Mouse (Mus musculus) intestine, embryonic 15.5 days (tissue): ENCODE data around the gene Tmem117. TPM values are rescaled to one million over a fixed set of nuclear protein-coding genes. Genes with fewer than 3 reads are reported as not detected.

Experiments
- ATAC-seq: fragments of 200-750 bp; cut with Nextera tagmentation; 2 replicates; pipeline ENCODE4 v1.8.0; 2017; ENCODE audit warnings: moderate TSS enrichment, moderate library complexity
- H3K27ac ChIP-seq: fragments of 300-500 bp; sonication (generic); 2 replicates; pipeline ENCODE4 v1.5.1; 2015; ENCODE audit warnings: mild to moderate bottlenecking, inconsistent platforms
- H3K27me3 ChIP-seq: fragments of 300-500 bp; sonication (generic); replicated peaks from 2 replicates; pipeline ENCODE4 v1.6.1; 2015; ENCODE audit warnings: inconsistent platforms
- H3K36me3 ChIP-seq: fragments of 300-500 bp; sonication (generic); 2 replicates; pipeline ENCODE4 v1.6.1; 2015; ENCODE audit warnings: inconsistent platforms
- H3K4me1 ChIP-seq: fragments of 300-500 bp; sonication (generic); replicated peaks from 2 replicates; pipeline ENCODE4 v1.6.1; 2015; ENCODE audit warnings: inconsistent platforms
- H3K4me2 ChIP-seq: fragments of 300-500 bp; sonication (generic); replicated peaks from 2 replicates; pipeline ENCODE4 v1.6.1; 2015; ENCODE audit warnings: mild to moderate bottlenecking, inconsistent platforms
- H3K4me3 ChIP-seq: fragments of 300-500 bp; sonication (generic); replicated peaks from 2 replicates; pipeline ENCODE4 v1.5.1; 2015; ENCODE audit warnings: inconsistent platforms
- H3K9ac ChIP-seq: fragments of 300-500 bp; sonication (generic); 2 replicates; pipeline ENCODE4 v1.6.1; 2015; ENCODE audit warnings: inconsistent platforms
- H3K9me3 ChIP-seq: fragments of 300-500 bp; sonication (generic); 2 replicates; pipeline ENCODE4 v1.6.1; 2016; ENCODE audit warnings: inconsistent platforms
- WGBS: fragments of 180-500 bp; shearing (Covaris S2); methylation state at CpG from one replicate; pipeline ENCODE4 v1.1.7; 2015; 5-methylcytosine and 5-hydroxymethylcytosine counted together
- polyA plus RNA-seq: library from polyadenylated mRNA; unstranded; fragments of >200 nt; fragmentation: Nextera tagmentation; extraction: Ambion mirVana; gene quantifications from 2 replicates; pipeline ENCODE4 v1.2.1, GENCODE M21; 2015

Tmem117 gene
- 2.5 and 2.6 TPM in 2 replicates for polyA plus RNA-seq

- Histone ChIP-seq H3K9me3 (no peaks in the 10 kb centered on the region), H3K9ac (peak within 1 kb of the TSS; percentile 58), H3K27me3 (peaks cover 4% of the 10 kb centered on the region; the same call in 1 of the 2 replicates), H3K4me1 (no peaks in the 10 kb centered on the region; the same call in 1 of the 2 replicates), H3K4me2 (peak within 1 kb of the TSS; percentile 98), H3K4me3 (peak within 1 kb of the TSS; percentile 60), H3K27ac (no peak within 1 kb of the TSS), H3K36me3 (no peaks in the 10 kb centered on the region)
- ATAC-seq = peak; percentile 89
- under 1% methylated on average over 90 of the region's 96 CpGs for WGBS
Observed at GRCm38 (mm10) chr15:94628830-94629601, at the start of gene Tmem117. Gene Tmem117 (plus strand): TSS chr15:94629232.

DNA sequence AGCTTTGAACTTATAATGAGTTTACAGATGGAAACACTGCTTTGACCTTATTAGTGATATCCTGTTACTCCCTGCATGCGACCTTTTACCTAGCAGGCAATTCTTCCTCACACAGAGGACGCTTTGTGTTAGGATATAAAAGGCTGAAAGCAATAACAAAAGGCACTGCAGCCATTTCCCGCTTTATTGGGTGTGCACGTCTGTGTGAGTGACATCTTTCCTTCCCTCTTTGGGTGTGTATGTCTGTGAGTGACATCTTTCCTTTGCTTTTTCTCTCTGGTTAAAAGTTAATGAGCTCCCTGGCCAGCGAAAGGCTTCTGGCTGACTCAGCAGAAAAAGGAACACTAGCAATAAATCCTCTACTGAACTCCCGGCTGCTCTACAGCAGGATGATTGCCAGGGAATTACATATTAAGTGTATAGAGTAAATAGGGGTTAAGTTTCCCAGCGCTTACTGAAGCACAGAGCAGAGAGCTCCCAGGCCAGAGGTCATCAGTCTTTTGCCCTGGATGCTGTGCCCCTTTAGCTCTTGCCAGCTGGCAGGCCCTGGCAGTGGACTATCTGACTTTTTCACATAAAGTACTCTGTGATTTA lies 46.9 kb upstream of the Tmem117 start:
- Histone ChIP-seq H3K4me2 (no peak overlapping the region), H3K4me3 (no peak overlapping the region), H3K27ac (0 out of 2 replicates have a peak overlapping the region, but pooled peaks have one; percentile 36), H3K27me3 (no peaks in the 10 kb centered on the region), H3K4me1 (peaks cover 4% of the 10 kb centered on the region; the same call in 1 of the 2 replicates), H3K36me3 (peaks cover 15% of the 10 kb centered on the region), H3K9ac (no peak overlapping the region), H3K9me3 (no peaks in the 10 kb centered on the region)
- 40% methylated on average over 7 of the region's 7 CpGs for WGBS
- ATAC-seq = peak; percentile 75

DNA sequence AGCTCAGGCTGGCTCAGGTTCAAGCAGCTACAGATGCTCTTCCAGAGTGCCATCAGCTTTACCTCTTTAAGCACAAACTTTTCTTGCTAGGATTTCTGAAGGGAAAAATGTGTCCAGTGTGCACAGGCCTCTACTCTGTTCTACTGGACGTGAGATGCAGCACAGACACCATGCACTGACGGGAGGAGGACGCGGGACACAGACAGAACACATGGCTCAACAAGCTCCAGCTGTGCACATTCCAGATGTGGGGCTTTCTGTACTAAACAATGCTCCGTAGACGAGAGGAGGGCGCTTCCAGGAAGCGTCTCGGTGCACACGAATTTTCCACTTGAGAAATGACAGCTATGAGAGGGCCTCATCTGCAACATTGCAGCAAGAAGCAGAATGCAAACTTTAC lies 45.9 kb upstream of the Tmem117 start:
- Histone ChIP-seq H3K27me3 (no peaks in the 10 kb centered on the region), H3K4me3 (no peak overlapping the region), H3K27ac (0 out of 2 replicates have a peak overlapping the region, but pooled peaks have one; percentile 22), H3K36me3 (peaks cover 15% of the 10 kb centered on the region), H3K9me3 (no peaks in the 10 kb centered on the region), H3K9ac (no peak overlapping the region), H3K4me1 (peaks cover 4% of the 10 kb centered on the region; the same call in 1 of the 2 replicates), H3K4me2 (no peak overlapping the region)
- WGBS = 60% methylated on average over 10 of the region's 10 CpGs
- ATAC-seq = peak; percentile 61; the same call in 1 of the 2 replicates

DNA sequence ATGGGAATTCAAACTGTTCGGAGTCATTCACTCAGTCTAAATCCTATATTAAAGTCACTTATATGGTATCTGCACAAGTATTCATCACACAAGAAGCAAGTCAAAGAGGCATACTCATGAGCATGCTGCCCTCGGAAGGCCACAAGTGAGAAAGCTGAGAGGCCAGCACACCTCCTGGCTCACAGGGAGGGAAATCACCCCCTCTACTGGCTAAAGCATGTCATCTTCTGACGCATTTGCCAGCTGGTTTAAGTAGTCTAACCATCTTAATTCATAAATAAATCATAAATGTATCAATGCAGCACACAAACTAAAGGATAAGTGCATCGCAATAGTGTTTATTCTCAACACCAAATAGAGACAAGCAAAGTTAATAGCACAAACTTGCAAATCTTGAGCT lies 44.3 kb upstream of the Tmem117 start:
- Histone ChIP-seq H3K27me3 (no peaks in the 10 kb centered on the region), H3K4me3 (no peak overlapping the region), H3K9me3 (no peaks in the 10 kb centered on the region), H3K36me3 (peaks cover 12% of the 10 kb centered on the region), H3K27ac (no peak overlapping the region), H3K4me2 (no peak overlapping the region), H3K9ac (no peak overlapping the region), H3K4me1 (peaks cover 4% of the 10 kb centered on the region; the same call in 1 of the 2 replicates)
- WGBS = 81% methylated on average over 4 of the region's 4 CpGs
- ATAC-seq = no peak

- H3K4me3 ChIP-seq = no peak overlapping the region
- H3K4me2 ChIP-seq = peak overlapping the region; percentile 55
- H3K4me1 ChIP-seq = no peaks in the 10 kb centered on the region
- no peaks in the 10 kb centered on the region for H3K27me3 ChIP-seq
- H3K27ac ChIP-seq = no peak overlapping the region
- H3K9ac ChIP-seq = 0 out of 2 replicates have a peak overlapping the region, but pooled peaks have one; percentile 30
- no peaks in the 10 kb centered on the region for H3K9me3 ChIP-seq
- ATAC-seq = no peak
- H3K36me3 ChIP-seq = peaks cover 3% of the 10 kb centered on the region
- WGBS = 76% methylated on average over 9 of the region's 9 CpGs
Observed at GRCm38 (mm10) chr15:94587826-94588715, 41.0 kb upstream of the Tmem117 start.

DNA sequence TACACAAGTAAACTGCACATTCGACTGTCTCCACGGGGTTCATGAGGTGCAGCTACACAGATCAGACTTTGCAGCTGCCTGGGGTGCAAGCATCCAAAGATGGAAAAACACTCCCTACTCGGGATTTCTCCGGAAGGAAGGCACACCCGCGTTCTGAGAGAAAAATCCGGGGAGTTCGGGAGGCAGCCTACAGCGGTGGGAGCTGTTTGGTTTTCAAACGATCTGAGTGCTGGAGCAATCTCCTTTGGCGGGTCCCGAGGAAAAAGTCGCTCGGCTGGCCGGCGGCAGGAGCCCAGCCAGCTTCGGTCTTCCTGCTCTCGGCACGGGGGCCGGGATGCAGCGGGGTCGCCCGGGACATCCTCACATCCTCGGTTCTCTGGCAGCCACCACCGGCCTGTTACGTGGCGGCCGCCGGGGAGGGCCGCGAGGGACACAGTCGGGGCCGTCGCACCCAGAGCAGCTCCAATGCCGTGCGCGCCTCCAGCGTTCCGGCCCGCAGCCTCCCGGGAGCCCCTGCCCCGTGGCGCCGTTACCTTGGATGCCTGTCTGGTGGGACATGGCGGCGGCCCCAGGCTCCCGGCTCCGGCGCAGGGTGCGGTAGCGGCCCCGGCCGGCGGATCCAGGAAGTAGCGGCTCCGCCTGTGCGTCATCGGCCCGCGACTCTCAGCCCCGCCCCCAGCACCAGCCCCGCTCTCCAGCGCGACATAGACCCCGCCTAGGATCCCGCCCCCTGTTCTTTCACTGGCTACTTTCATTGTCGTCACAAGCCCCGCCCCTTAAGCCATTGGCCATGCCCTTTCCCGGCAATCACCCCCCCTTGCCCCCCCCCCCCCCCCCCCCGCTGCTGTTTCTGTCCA lies 39.6 kb upstream of the Tmem117 start, which contains the start of gene Twf1:
Twf1 (minus strand) TSS at position 671 of the 857 bp plus-strand sequence.
- Histone ChIP-seq H3K4me3 (peak within 1 kb of the TSS; percentile 82), H3K27ac (peak within 1 kb of the TSS; percentile 67), H3K27me3 (no peaks in the 10 kb centered on the region), H3K9ac (peak within 1 kb of the TSS; percentile 87), H3K4me1 (no peaks in the 10 kb centered on the region), H3K4me2 (peak within 1 kb of the TSS; percentile 55), H3K9me3 (no peaks in the 10 kb centered on the region), H3K36me3 (no peaks in the 10 kb centered on the region)
- ATAC-seq = peak; percentile 99
- WGBS = under 1% methylated on average over 68 of the region's 70 CpGs

DNA sequence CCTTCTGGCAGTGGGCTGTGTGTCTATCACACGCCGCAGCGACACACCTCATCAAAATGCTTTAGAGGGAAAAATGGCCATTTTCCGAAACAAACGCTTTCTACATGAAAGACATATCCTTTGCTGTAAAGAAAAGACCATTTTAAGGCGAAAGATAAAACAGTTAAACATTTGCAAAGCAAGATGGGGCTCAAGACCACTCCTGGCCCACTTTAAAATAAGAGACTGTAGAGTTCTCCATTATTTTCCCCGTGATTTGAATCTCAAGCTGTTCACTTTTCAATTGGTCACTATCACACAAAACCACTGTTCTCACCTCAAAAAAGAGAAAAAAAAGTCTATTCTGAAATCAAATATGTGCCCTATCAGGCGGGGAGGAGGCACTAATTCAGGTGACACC lies 38.9 kb upstream of the Tmem117 start:
- Histone ChIP-seq H3K4me2 (peak overlapping the region; percentile 50), H3K9me3 (no peaks in the 10 kb centered on the region), H3K4me1 (no peaks in the 10 kb centered on the region), H3K27ac (no peak overlapping the region), H3K27me3 (no peaks in the 10 kb centered on the region), H3K36me3 (no peaks in the 10 kb centered on the region), H3K4me3 (peak overlapping the region; percentile 82), H3K9ac (no peak overlapping the region)
- ATAC-seq = no peak; the same call in 1 of the 2 replicates
- 13% methylated on average over 8 of the region's 8 CpGs for WGBS

DNA sequence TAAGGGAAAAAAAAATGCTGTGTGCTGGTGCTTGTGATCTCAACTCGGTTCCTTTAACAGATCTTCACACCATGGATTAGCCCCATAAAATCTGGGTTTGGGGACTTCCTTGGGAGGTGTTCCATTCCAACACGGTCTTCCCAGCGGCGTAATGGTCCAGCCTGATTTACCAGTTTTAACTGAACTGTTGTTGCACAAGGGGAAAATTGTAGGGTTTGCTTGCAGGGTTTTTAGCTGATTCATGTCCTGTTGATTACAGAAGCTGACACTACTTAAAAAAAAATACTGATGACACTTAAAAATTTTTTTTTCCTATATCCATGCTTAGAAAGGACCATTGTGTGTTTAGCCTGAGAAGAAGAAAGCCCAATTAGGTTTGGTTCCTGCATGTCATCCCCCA lies 37.7 kb upstream of the Tmem117 start:
- Histone ChIP-seq H3K9me3 (no peaks in the 10 kb centered on the region), H3K4me2 (no peak overlapping the region), H3K4me3 (no peak overlapping the region), H3K27ac (no peak overlapping the region), H3K4me1 (no peaks in the 10 kb centered on the region), H3K9ac (no peak overlapping the region), H3K27me3 (no peaks in the 10 kb centered on the region), H3K36me3 (no peaks in the 10 kb centered on the region)
- no peak for ATAC-seq
- WGBS = 58% methylated on average over 4 of the region's 4 CpGs

DNA sequence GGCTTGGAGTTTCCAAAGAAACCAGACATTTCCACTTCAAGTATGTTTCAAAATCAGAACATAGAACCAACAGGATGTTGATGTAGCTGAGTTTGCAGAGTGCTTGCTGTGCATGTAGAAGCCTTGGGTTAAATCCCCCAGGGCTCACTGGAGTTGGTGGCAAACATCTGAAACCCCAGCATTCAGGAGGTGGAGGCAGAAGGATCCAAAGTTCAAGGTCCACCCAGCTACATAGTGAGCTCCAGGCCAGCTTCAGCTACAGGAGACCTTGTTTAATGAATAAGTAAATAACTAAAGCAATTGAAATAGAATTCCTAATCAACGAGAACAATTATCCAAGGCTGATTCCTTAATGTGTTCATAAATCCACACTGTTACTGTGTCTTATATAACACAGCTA lies 35.4 kb upstream of the Tmem117 start:
- no peaks in the 10 kb centered on the region for H3K27me3 ChIP-seq
- H3K27ac ChIP-seq = no peak overlapping the region
- no peaks in the 10 kb centered on the region for H3K9me3 ChIP-seq
- no peak overlapping the region for H3K9ac ChIP-seq
- no peak overlapping the region for H3K4me2 ChIP-seq
- no peaks in the 10 kb centered on the region for H3K36me3 ChIP-seq
- 76% methylated on average over 1 of the region's 1 CpGs for WGBS
- no peak for ATAC-seq
- no peak overlapping the region for H3K4me3 ChIP-seq
- no peaks in the 10 kb centered on the region for H3K4me1 ChIP-seq

DNA sequence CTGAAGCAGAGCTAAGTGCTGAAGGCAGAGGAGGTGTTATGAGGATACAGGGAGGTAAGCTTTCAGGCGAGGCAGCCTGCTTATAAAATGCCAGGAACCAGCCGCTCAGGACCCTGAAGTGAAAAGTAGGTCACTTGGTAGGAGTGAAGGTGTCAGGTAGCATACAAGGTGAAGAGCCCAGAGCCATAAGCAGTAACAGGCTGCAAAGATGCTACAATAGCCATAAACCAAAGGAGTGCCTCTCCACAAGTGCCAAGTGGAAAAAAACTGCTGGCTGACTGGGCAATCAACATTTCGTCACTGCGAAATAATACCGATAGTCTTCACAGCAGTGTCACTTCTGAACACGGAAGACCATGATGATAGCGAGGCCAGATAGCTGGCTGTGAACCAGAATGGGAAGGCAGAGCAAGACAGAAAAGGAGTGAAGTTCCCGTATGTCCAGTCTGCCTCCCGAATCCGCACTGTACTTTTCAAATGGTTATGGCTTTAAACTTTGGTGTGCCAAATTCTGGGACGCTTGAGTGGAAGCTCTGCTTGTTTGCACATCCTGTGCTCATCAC lies 28.8 kb upstream of the Tmem117 start:
- Histone ChIP-seq H3K4me2 (no peak overlapping the region), H3K4me3 (no peak overlapping the region), H3K27ac (no peak overlapping the region), H3K9me3 (no peaks in the 10 kb centered on the region), H3K9ac (no peak overlapping the region), H3K27me3 (no peaks in the 10 kb centered on the region), H3K36me3 (no peaks in the 10 kb centered on the region), H3K4me1 (peaks cover 3% of the 10 kb centered on the region; the same call in 1 of the 2 replicates)
- ATAC-seq = no peak
- 72% methylated on average over 11 of the region's 11 CpGs for WGBS

DNA sequence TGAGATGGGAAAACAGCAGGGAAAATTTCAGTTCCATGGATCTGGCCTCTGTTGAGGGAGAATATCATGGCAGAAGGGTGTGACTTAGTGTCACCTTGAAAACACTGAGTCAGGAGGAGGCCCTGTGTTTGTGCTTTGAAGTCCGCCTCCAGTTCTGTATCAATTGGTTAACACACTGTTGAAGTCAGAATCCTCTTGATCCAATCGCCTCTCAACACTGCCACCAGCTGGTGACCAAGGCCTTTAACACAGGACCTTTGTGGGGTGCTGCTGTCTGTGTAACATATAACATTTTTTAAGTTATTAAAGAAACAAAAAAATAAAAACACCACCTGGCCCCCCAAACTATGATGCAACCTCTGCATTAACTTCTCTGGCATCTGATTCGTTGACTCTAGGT lies 27.7 kb upstream of the Tmem117 start:
- no peaks in the 10 kb centered on the region for H3K9me3 ChIP-seq
- no peak overlapping the region for H3K4me2 ChIP-seq
- H3K9ac ChIP-seq = no peak overlapping the region
- no peaks in the 10 kb centered on the region for H3K27me3 ChIP-seq
- H3K27ac ChIP-seq = no peak overlapping the region
- 17% methylated on average over 3 of the region's 3 CpGs for WGBS
- ATAC-seq = peak; percentile 76
- no peak overlapping the region for H3K4me3 ChIP-seq
- no peaks in the 10 kb centered on the region for H3K36me3 ChIP-seq
- H3K4me1 ChIP-seq = peaks cover 3% of the 10 kb centered on the region; the same call in 1 of the 2 replicates
